Mouse (Mus musculus) limb, embryonic 10.5 days (tissue): ENCODE measurements around the gene Gm13279. TPM values are rescaled to one million over a fixed set of nuclear protein-coding genes. Genes with fewer than 3 reads are reported as not detected.
"Not testable (repeated sequence)": the region's sequence is repeated elsewhere in the genome, so short reads cannot be mapped to it uniquely, and the experiment has no call there.

Source experiments
- DNase-seq: peaks from one replicate; pipeline ENCODE4 v3.0.0-alpha.2; 2017; ENCODE audit warnings: low spot score
- H3K27ac ChIP-seq: fragments of 300-500 bp; sonication (generic); 2 replicates; pipeline ENCODE4 v1.5.1; 2016; ENCODE audit warnings: mild to moderate bottlenecking
- H3K27me3 ChIP-seq: fragments of 300-500 bp; sonication (generic); 2 replicates; pipeline ENCODE4 v1.6.1; 2016; ENCODE audit warnings: low read depth, mild to moderate bottlenecking; ENCODE audit not compliant: poor library complexity, severe bottlenecking
- H3K36me3 ChIP-seq: fragments of 300-500 bp; sonication (generic); 2 replicates; pipeline ENCODE4 v1.6.1; 2016; ENCODE audit warnings: mild to moderate bottlenecking, moderate library complexity
- H3K4me1 ChIP-seq: fragments of 300-500 bp; sonication (generic); 2 replicates; pipeline ENCODE4 v1.6.1; 2016
- H3K4me3 ChIP-seq: fragments of 300-500 bp; sonication (generic); 2 replicates; pipeline ENCODE4 v1.5.1; 2016; ENCODE audit warnings: mild to moderate bottlenecking, moderate library complexity
- H3K9me3 ChIP-seq: fragments of 300-500 bp; sonication (generic); replicated peaks from 2 replicates; pipeline ENCODE4 v1.6.1; 2016; ENCODE audit warnings: mild to moderate bottlenecking
- WGBS: fragments of 180-500 bp; shearing (Covaris S2); methylation state at CpG from one replicate; pipeline ENCODE4 v1.1.7; 2016; 5-methylcytosine and 5-hydroxymethylcytosine counted together
- polyA plus RNA-seq: library from polyadenylated mRNA; unstranded; fragments of >200 nt; fragmentation: Nextera tagmentation; extraction: Ambion mirVana; gene quantifications from 2 replicates; pipeline ENCODE4 v1.2.1, GENCODE M21; 2016

Gm13279 gene
- not detected in 2 replicates for polyA plus RNA-seq

DNA sequence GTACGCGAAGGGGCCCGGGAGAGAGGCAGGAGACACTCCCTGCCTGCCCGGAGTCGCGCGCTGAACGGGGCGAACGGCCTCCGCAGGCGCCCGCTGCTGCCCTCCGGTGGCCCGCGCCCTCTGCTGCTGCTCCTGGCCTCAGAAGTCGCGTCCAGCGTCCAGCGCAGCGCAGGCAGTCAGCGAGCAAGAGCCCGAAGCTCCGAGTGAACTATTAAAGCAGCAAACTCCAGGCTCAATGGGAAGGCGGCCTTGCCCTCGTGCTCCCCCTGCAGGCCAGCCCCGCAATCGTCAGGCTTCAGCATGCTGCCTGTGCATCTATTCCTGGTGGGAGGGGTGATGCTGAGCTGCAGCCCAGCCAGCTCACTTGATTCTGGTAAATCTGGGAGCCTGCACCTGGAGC is at the start of gene Gm13279:
Gene Gm13279, plus strand, starts transcription at position 301 of the 400 bp plus-strand sequence.
- not testable (repeated sequence) for DNase-seq, H3K4me1 ChIP-seq, H3K9me3 ChIP-seq, H3K27ac ChIP-seq, H3K4me3 ChIP-seq, H3K27me3 ChIP-seq, H3K36me3 ChIP-seq
- no CpG with 5 or more reads among the region's 28 CpGs for WGBS

DNA sequence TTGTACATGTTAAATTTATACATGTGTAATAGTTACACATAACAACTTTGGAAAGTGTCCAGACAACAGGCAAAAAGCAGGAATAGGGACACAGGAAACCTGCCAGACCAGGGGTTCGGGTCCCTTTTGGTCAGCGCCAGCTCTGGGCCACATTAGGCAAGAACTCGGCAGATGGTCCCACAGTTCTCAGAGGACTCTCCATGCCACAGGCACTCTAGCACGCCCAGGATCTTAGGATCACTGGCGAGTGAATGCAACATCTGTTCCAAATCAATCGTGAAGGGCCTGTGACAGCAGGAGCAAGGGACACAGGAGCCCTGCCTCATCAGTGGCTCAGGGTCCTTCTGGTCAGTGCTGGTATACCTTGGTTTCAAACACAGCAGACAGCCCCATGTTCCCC is 47.3 kb upstream of the Gm13279 start:
- Histone ChIP-seq H3K27ac (no peak overlapping the region), H3K9me3 (no peaks in the 10 kb centered on the region), H3K4me1 (peaks cover 27% of the 10 kb centered on the region), H3K4me3 (no peak overlapping the region), H3K36me3 (no peaks in the 10 kb centered on the region), H3K27me3 (no peaks in the 10 kb centered on the region)
- DNase-seq, result no peak
- WGBS, result 43% methylated on average over 6 of the region's 6 CpGs

DNA sequence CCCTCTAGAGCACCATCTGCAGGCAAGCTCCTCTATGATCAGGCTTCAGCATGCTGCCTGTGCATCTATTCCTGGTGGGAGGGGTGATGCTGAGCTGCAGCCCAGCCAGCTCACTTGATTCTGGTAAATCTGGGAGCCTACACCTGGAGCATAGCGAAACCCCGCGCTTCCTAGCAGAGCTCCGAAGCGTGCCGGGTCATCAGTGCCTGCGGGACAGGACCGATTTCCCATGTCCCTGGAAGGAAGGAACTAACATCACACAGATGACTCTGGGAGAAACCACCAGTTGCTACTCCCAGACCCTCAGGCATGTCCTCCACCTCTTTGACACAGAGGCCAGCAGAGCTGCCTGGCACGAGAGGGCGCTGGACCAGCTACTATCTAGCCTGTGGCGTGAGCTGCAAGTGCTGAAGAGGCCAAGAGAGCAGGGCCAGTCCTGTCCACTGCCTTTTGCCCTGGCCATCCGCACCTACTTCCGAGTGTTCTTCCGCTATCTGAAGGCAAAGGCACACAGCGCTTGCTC is 42.3 kb upstream of the Gm13279 start, which contains the start of gene Gm13271:
Gene Gm13271, plus strand, starts transcription at position 51 of the 523 bp plus-strand sequence.
- H3K4me3 ChIP-seq, H3K9me3 ChIP-seq, H3K36me3 ChIP-seq, H3K27ac ChIP-seq, DNase-seq, H3K4me1 ChIP-seq, H3K27me3 ChIP-seq: not testable (repeated sequence)
- WGBS, result 72% methylated on average over 15 of the region's 15 CpGs

DNA sequence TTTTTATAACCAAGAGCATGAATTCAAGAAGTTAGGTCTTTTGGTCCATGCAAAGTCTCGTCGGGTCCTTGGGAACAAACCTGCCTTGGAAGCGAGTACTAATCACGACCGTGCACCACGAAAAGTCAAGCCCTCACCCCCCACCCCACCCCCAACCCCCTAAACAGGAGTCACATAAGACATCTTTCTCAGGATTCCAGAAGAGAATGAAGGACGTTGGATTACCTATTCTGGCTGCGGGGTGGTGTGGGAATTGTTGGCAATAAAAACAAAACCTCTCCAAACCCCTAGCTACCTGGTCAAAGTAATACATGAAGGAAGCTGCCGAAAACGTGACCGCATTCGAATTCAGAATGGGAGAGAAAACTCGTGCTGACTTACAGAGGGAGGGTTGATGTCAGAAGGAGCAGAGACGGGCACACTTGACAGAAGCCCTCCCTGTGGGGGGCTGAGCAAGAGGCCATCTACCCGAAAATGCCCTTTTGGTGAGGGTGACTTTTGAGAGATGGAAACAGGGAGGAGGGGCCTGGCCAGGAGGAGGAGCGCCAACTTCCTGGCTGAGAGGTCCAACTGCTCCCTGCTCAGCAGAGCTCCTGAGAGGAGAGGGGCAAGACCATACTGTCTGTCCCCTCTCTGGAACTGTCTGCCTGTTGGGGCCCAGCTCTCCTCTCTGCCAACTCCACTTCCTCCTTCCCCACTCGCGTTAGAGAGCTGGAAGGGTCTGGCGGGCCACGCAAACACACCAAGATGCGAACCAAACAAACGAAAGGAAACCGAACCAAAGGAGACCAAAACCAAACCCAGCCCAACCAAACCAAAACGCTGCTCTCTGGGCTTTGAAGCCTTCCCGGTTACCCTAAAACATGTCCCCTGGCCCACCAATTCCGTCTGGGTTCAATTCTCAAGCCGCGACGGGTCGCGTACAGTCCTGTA is 40.4 kb upstream of the Gm13279 start:
- H3K27me3 ChIP-seq, H3K9me3 ChIP-seq, H3K36me3 ChIP-seq, H3K4me1 ChIP-seq: not testable (repeated sequence)
- peak; percentile 61 for DNase-seq
- 14% methylated on average over 29 of the region's 31 CpGs for WGBS
- H3K27ac ChIP-seq, result peak overlapping the region; percentile 81
- H3K4me3 ChIP-seq, result peak overlapping the region; percentile 56

DNA sequence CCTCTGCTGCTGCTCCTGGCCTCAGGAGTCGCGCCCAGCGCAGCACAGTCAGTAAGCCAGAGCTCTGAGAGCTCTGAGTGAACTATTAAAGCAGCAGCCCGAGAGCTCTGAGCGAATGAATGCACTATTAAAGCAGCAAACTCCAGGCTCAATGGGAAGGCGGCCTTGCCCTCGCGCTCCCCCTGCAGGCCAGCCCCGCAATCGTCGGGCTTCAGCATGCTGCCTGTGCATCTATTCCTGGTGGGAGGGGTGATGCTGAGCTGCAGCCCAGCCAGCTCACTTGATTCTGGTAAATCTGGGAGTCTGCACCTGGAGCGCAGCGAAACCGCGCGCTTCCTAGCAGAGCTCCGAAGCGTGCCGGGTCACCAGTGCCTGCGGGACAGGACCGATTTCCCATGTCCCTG is 39.6 kb upstream of the Gm13279 start:
- not testable (repeated sequence) for H3K27me3 ChIP-seq, H3K4me1 ChIP-seq, H3K9me3 ChIP-seq, H3K36me3 ChIP-seq
- Histone ChIP-seq H3K4me3 (peak overlapping the region; percentile 56), H3K27ac (peak overlapping the region; percentile 81)
- WGBS, result under 1% methylated on average over 21 of the region's 21 CpGs
- DNase-seq, result peak; percentile 80

GRCm38 (mm10) chr4:88758751-88759150 is 38.4 kb upstream of the Gm13279 start:
- H3K27me3 ChIP-seq, H3K36me3 ChIP-seq, DNase-seq, H3K9me3 ChIP-seq, H3K4me3 ChIP-seq, H3K4me1 ChIP-seq, H3K27ac ChIP-seq: not testable (repeated sequence)
- WGBS, result 88% methylated on average over 9 of the region's 9 CpGs

- Histone ChIP-seq H3K4me3 (peak within 1 kb of the TSS; percentile 40), H3K27ac (peak within 1 kb of the TSS; percentile 62; the same call in 1 of the 2 replicates)
- DNase-seq, result not testable (repeated sequence)
These were observed 37.5 kb upstream of the Gm13279 start, which contains the start of gene Gm13283 for GRCm38 (mm10) chr4:88759610-88760268. Gene Gm13283 (plus strand): TSS chr4:88760119.

GRCm38 (mm10) chr4:88760431-88760830 is 36.8 kb upstream of the Gm13279 start:
- not testable (repeated sequence) for H3K9me3 ChIP-seq, H3K4me1 ChIP-seq, H3K36me3 ChIP-seq, H3K27me3 ChIP-seq
- peak overlapping the region; percentile 62; the same call in 1 of the 2 replicates for H3K27ac ChIP-seq
- DNase-seq, result peak; percentile 66
- H3K4me3 ChIP-seq, result peak overlapping the region; percentile 40
- WGBS, result 1% methylated on average over 28 of the region's 28 CpGs

More at GRCm38 (mm10) chr4:88759610-88760268, 37.5 kb upstream of the Gm13279 start, which contains the start of gene Gm13283:
- H3K36me3 ChIP-seq, H3K4me1 ChIP-seq, H3K27me3 ChIP-seq, H3K9me3 ChIP-seq: not testable (repeated sequence)
- WGBS, result 23% methylated on average over 10 of the region's 14 CpGs

- H3K27me3 ChIP-seq, H3K36me3 ChIP-seq, H3K4me1 ChIP-seq, H3K27ac ChIP-seq, H3K9me3 ChIP-seq, DNase-seq, H3K4me3 ChIP-seq: not testable (repeated sequence)
- 67% methylated on average over 6 of the region's 8 CpGs for WGBS
These were observed 35.4 kb upstream of the Gm13279 start for GRCm38 (mm10) chr4:88761776-88762175.

- 51% methylated on average over 9 of the region's 9 CpGs for WGBS
- not testable (repeated sequence) for H3K4me3 ChIP-seq, H3K9me3 ChIP-seq
These were observed 34.9 kb upstream of the Gm13279 start for GRCm38 (mm10) chr4:88762341-88762740.

DNA sequence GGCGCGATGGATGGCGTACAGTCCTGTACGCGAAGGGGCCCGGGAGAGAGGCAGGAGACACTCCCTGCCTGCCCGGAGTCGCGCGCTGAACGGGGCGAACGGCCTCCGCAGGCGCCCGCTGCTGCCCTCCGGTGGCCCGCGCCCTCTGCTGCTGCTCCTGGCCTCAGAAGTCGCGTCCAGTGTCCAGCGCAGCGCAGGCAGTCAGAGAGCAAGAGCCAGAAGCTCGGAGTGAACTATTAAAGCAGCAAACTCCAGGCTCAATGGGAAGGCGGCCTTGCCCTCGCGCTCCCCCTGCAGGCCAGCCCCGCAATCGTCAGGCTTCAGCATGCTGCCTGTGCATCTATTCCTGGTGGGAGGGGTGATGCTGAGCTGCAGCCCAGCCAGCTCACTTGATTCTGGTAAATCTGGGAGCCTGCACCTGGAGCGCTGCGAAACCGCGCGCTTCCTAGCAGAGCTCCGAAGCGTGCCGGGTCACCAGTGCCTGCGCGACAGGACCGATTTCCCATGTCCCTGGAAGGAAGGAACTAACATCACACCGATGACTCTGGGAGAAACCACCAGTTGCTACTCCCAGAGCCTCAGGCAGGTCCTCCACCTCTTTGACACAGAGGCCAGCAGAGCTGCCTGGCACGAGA is 33.7 kb upstream of the Gm13279 start:
- 2% methylated on average over 35 of the region's 42 CpGs for WGBS

More at GRCm38 (mm10) chr4:88762341-88762740, 34.9 kb upstream of the Gm13279 start:
- not testable (repeated sequence) for H3K36me3 ChIP-seq, DNase-seq, H3K27me3 ChIP-seq, H3K4me1 ChIP-seq, H3K27ac ChIP-seq

DNA sequence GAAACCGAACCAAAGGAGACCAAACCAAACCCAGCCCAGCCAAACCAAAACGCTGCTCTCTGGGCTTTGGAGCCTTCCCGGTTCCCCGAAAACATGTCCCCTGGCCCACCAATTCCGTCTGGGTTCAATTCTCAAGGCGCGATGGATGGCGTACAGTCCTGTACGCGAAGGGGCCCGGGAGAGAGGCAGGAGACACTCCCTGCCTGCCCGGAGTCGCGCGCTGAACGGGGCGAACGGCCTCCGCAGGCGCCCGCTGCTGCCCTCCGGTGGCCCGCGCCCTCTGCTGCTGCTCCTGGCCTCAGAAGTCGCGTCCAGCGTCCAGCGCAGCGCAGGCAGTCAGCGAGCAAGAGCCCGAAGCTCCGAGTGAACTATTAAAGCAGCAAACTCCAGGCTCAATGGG is 23.7 kb upstream of the Gm13279 start, which contains the start of gene Gm13290:
Gene Gm13290, plus strand, starts transcription at position 301 of the 400 bp plus-strand sequence.
- H3K9me3 ChIP-seq, H3K27me3 ChIP-seq, H3K27ac ChIP-seq, H3K4me3 ChIP-seq, DNase-seq, H3K36me3 ChIP-seq, H3K4me1 ChIP-seq: not testable (repeated sequence)
- WGBS, result no CpG with 5 or more reads among the region's 32 CpGs

More for the DNA sequence above, 33.7 kb upstream of the Gm13279 start:
- not testable (repeated sequence) for H3K36me3 ChIP-seq, H3K9me3 ChIP-seq, H3K4me1 ChIP-seq, H3K27me3 ChIP-seq
- Histone ChIP-seq H3K4me3 (peak overlapping the region; percentile 37), H3K27ac (peak overlapping the region; percentile 42; the same call in 1 of the 2 replicates)
- DNase-seq, result peak; percentile 62
